Mouse (Mus musculus): Measurements from ENCODE around the gene Hist2h3c1. TPM values are rescaled to one million over a fixed set of nuclear protein-coding genes. Genes with fewer than 3 reads are reported as not detected.

The Hist2h3c1 gene
- polyA plus RNA-seq, 1 experiment from 2014 or later: 0.41 TPM

- no peak overlapping the region for H3K4me3 ChIP-seq
- H3K36me3 ChIP-seq: no peaks in the 10 kb centered on the region
- H3K4me1 ChIP-seq: peaks cover 33% of the 10 kb centered on the region
- 93% methylated on average over 4 of the region's 4 CpGs for WGBS
- no peaks in the 10 kb centered on the region for H3K27me3 ChIP-seq (ENCODE audit: low read depth, poor library complexity, severe bottlenecking)
- H3K9me3 ChIP-seq (replicated peaks): no peaks in the 10 kb centered on the region
- no peak for DNase-seq (ENCODE audit: low spot score)
- H3K27ac ChIP-seq: no peak overlapping the region
Observed at GRCm38 (mm10) chr3:96222774-96223173, 23.7 kb upstream of the Hist2h3c1 start.

GRCm38 (mm10) chr3:96225421-96225820 is 21.1 kb upstream of the Hist2h3c1 start:
- Histone ChIP-seq H3K27ac (peak overlapping the region; percentile 66), H3K27me3 (ENCODE audit: low read depth, poor library complexity, severe bottlenecking) (no peaks in the 10 kb centered on the region), H3K9me3 (replicated peaks) (no peaks in the 10 kb centered on the region), H3K4me1 (peaks cover 25% of the 10 kb centered on the region), H3K36me3 (no peaks in the 10 kb centered on the region), H3K4me3 (no peak overlapping the region)
- 50% methylated on average over 2 of the region's 2 CpGs for WGBS
- no peak for DNase-seq (ENCODE audit: low spot score)

GRCm38 (mm10) chr3:96226695-96227648 is 19.5 kb upstream of the Hist2h3c1 start:
- H3K27ac ChIP-seq: peak overlapping the region; percentile 51

DNA sequence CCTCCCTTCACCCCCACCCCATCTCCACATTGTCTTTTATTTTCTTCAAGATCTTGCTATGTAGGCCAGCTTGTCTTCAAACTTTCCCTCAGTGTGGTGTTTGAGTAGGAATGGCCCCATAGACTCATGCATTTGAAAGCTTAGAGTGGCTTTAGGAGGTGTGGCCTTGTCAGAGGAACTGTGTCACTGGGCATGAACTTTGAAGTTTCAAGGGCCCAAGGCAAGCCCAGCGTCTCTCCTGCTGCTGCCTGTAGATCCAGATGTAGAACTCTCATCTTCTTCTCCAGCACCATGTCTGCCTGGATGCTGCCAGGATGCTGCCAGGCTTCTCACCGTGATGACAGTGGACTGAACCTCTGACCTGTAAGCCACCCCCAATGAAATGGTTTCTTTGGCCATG is 17.7 kb upstream of the Hist2h3c1 start:
- Histone ChIP-seq H3K4me1 (peaks cover 11% of the 10 kb centered on the region), H3K4me3 (no peak overlapping the region), H3K9me3 (replicated peaks) (no peaks in the 10 kb centered on the region), H3K36me3 (no peaks in the 10 kb centered on the region), H3K27me3 (ENCODE audit: low read depth, poor library complexity, severe bottlenecking) (no peaks in the 10 kb centered on the region), H3K27ac (no peak overlapping the region)
- no peak for DNase-seq (ENCODE audit: low spot score)
- 66% methylated on average over 2 of the region's 2 CpGs for WGBS

More at GRCm38 (mm10) chr3:96226695-96227648, 19.5 kb upstream of the Hist2h3c1 start:
- 71% methylated on average over 8 of the region's 8 CpGs for WGBS
- Histone ChIP-seq H3K9me3 (replicated peaks) (no peaks in the 10 kb centered on the region), H3K36me3 (no peaks in the 10 kb centered on the region), H3K4me1 (peaks cover 15% of the 10 kb centered on the region), H3K4me3 (no peak overlapping the region), H3K27me3 (ENCODE audit: low read depth, poor library complexity, severe bottlenecking) (no peaks in the 10 kb centered on the region)
- DNase-seq (ENCODE audit: low spot score): no peak

GRCm38 (mm10) chr3:96230404-96230803 is 16.1 kb upstream of the Hist2h3c1 start:
- no peak overlapping the region for H3K4me3 ChIP-seq
- no peaks in the 10 kb centered on the region for H3K36me3 ChIP-seq
- no peak for DNase-seq (ENCODE audit: low spot score)
- no peak overlapping the region for H3K27ac ChIP-seq
- H3K9me3 ChIP-seq (replicated peaks): no peaks in the 10 kb centered on the region
- no peaks in the 10 kb centered on the region for H3K27me3 ChIP-seq (ENCODE audit: low read depth, poor library complexity, severe bottlenecking)
- peaks cover 8% of the 10 kb centered on the region for H3K4me1 ChIP-seq
- 86% methylated on average over 2 of the region's 2 CpGs for WGBS

DNA sequence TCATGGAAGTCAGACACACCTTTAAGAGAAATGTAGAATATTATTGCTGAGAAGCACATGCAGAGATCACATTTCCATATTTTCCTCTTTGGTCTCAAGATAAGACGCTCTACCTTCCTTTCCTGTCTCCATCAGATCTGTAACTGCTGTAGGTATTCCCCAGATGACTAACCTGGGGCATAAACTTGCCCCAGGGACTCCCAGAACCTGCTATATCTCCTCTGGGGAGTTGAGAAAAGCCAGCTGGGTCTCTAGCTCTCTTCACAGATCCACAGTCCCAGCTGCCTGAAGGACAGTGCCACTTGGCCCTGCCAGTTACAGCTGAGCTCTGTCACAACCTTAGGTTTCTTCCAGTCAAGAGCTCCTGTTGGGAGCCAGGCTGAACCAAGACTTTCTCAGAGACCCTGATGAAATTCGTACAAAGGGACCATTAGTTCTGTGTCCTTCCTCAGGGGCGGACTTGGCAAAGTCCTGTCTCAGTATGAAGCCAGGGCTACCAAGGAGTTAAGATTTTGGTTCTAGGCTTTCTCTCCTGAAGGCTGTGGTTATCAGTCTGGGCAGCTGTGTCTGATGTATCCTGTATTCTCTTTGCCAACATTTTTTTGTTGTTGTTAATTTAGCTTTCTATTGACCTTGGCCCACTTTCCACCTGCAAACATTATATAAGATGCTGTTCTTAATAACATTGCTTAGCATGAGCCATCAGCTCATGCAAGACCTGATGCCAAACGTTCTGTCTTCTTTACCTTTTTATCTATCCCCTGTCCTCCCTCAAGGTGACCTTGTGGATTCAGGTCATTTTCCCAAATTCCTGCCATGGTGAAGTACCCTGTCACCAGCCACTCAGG is 15.4 kb upstream of the Hist2h3c1 start:
- Histone ChIP-seq H3K4me1 (peaks cover 2% of the 10 kb centered on the region; the same call in 1 of the 2 replicates), H3K4me3 (no peak overlapping the region), H3K27me3 (ENCODE audit: low read depth, poor library complexity, severe bottlenecking) (no peaks in the 10 kb centered on the region), H3K27ac (no peak overlapping the region), H3K9me3 (replicated peaks) (no peaks in the 10 kb centered on the region), H3K36me3 (no peaks in the 10 kb centered on the region)
- DNase-seq (ENCODE audit: low spot score): no peak
- WGBS: 78% methylated on average over 4 of the region's 4 CpGs

DNA sequence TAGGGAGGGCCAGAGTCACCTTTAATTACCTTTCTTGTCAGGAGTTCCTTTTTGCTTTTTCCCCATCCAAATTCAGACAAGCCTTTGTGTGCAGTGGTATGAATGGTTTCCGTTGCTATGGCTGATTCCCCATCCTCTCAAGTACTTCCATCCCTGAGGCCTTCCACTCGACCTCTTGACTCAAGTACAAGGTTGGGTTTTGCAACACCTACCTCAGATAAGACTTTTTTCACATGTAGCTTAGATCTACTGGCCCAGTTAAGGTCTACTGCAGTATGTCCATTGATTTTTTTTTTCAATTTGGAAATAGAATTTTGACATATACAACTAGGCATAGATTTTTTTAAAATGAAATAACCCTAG is 14.7 kb upstream of the Hist2h3c1 start:
- H3K4me1 ChIP-seq: peaks cover under 1% of the 10 kb centered on the region; the same call in 1 of the 2 replicates
- 68% methylated on average over 2 of the region's 2 CpGs for WGBS
- no peaks in the 10 kb centered on the region for H3K36me3 ChIP-seq
- H3K4me3 ChIP-seq: no peak overlapping the region
- no peak for DNase-seq (ENCODE audit: low spot score)
- no peaks in the 10 kb centered on the region for H3K9me3 ChIP-seq (replicated peaks)
- H3K27ac ChIP-seq: no peak overlapping the region
- H3K27me3 ChIP-seq (ENCODE audit: low read depth, poor library complexity, severe bottlenecking): no peaks in the 10 kb centered on the region

- H3K4me1 ChIP-seq: peaks cover 12% of the 10 kb centered on the region
- no peak for DNase-seq (ENCODE audit: low spot score)
- no peak overlapping the region for H3K27ac ChIP-seq
- no peaks in the 10 kb centered on the region for H3K27me3 ChIP-seq (ENCODE audit: low read depth, poor library complexity, severe bottlenecking)
- WGBS: 87% methylated on average over 2 of the region's 2 CpGs
- no peaks in the 10 kb centered on the region for H3K9me3 ChIP-seq (replicated peaks)
- no peaks in the 10 kb centered on the region for H3K36me3 ChIP-seq
- no peak overlapping the region for H3K4me3 ChIP-seq
Observed at GRCm38 (mm10) chr3:96234914-96235313, 11.6 kb upstream of the Hist2h3c1 start.

DNA sequence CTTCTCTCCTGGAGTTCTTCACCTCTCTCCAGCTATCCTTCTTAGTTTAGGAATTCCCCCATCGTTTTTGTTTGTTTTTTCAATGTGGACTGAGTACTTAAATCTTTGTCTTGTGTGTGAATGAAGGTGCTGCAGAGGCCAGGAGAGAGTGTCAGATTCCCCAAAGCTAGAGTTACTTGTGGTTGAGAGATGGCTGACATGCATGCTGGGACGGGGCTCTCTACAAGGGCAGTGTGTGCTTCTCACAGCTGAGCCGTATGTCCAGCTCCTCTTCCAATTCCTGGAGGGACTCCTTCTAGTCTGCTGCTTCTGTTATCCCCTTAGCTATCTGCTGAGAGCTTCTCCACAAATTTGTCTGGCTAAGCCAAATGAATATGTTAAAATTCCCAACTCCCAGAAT is 10.6 kb upstream of the Hist2h3c1 start:
- Histone ChIP-seq H3K4me3 (no peak overlapping the region; the same call in 1 of the 2 replicates), H3K4me1 (peaks cover 15% of the 10 kb centered on the region), H3K36me3 (no peaks in the 10 kb centered on the region), H3K27ac (no peak overlapping the region), H3K9me3 (replicated peaks) (no peaks in the 10 kb centered on the region), H3K27me3 (ENCODE audit: low read depth, poor library complexity, severe bottlenecking) (no peaks in the 10 kb centered on the region)
- no peak for DNase-seq (ENCODE audit: low spot score)
- WGBS: 67% methylated on average over 3 of the region's 3 CpGs

DNA sequence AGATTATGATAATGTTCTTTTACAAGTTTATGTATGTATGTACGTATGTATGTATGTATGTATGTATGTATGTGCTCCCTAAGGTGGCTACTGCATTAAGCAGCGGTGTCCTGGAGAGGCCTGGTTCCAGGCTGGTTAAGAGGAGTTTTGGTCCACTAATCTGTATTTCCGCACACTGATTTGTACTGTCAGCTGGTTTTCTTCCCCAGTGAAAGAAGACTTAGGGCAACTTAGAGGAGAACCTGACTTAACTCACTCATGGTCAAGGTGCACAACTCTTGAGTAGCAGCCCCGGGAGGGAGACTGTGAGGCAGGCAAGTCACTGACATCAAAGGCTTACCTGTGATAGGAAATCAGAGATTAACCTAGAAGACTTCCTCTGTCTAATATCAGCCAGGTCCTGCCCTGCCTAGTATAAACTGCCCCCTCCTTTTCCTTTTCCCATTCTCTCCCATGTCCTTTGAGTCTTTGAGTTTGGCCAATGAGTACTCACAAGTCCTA is 9.6 kb upstream of the Hist2h3c1 start:
- DNase-seq (ENCODE audit: low spot score): peak; percentile 40

GRCm38 (mm10) chr3:96237335-96237903 is 9.1 kb upstream of the Hist2h3c1 start:
- Histone ChIP-seq H3K36me3 (no peaks in the 10 kb centered on the region), H3K4me3 (peak overlapping the region; percentile 57), H3K27me3 (ENCODE audit: low read depth, poor library complexity, severe bottlenecking) (no peaks in the 10 kb centered on the region), H3K9me3 (replicated peaks) (no peaks in the 10 kb centered on the region), H3K27ac (peak overlapping the region; percentile 90), H3K4me1 (peaks cover 22% of the 10 kb centered on the region)
- 31% methylated on average over 7 of the region's 7 CpGs for WGBS
- DNase-seq (ENCODE audit: low spot score): peak; percentile 49

More for the DNA sequence above, 9.6 kb upstream of the Hist2h3c1 start:
- Histone ChIP-seq H3K27ac (peak overlapping the region; percentile 90), H3K27me3 (ENCODE audit: low read depth, poor library complexity, severe bottlenecking) (no peaks in the 10 kb centered on the region), H3K4me3 (peak overlapping the region; percentile 57), H3K4me1 (peaks cover 19% of the 10 kb centered on the region), H3K9me3 (replicated peaks) (no peaks in the 10 kb centered on the region), H3K36me3 (no peaks in the 10 kb centered on the region)
- WGBS: 87% methylated on average over 4 of the region's 4 CpGs

- Histone ChIP-seq H3K27ac (peak overlapping the region; percentile 90), H3K4me3 (peak overlapping the region; percentile 57), H3K27me3 (ENCODE audit: low read depth, poor library complexity, severe bottlenecking) (no peaks in the 10 kb centered on the region), H3K9me3 (replicated peaks) (no peaks in the 10 kb centered on the region), H3K36me3 (no peaks in the 10 kb centered on the region), H3K4me1 (peaks cover 28% of the 10 kb centered on the region)
- peak; percentile 43 for DNase-seq (ENCODE audit: low spot score)
- under 1% methylated on average over 12 of the region's 12 CpGs for WGBS
Observed at GRCm38 (mm10) chr3:96237904-96238511, 8.5 kb upstream of the Hist2h3c1 start.
